Mouse (Mus musculus) lung, postnatal 0 days (tissue): ENCODE measurements around the gene Large1. TPM values are rescaled to one million over a fixed set of nuclear protein-coding genes. Genes with fewer than 3 reads are reported as not detected.
"Not testable (repeated sequence)": the region's sequence is repeated elsewhere in the genome, so short reads cannot be mapped to it uniquely, and the experiment has no call there.

Experiments used
- ATAC-seq: fragments of 200-750 bp; cut with Nextera tagmentation; 2 replicates; pipeline ENCODE4 v1.8.0; 2017; ENCODE audit warnings: moderate library complexity
- DNase-seq: peaks from one replicate; pipeline ENCODE4 v3.0.0-alpha.2; 2016; ENCODE audit warnings: low spot score
- H3K27ac ChIP-seq: fragments of 300-500 bp; sonication (generic); 2 replicates; pipeline ENCODE4 v1.5.1; 2014; ENCODE audit warnings: antibody characterized with exemption, mild to moderate bottlenecking, low read length, mixed read lengths
- H3K27me3 ChIP-seq: fragments of 300-500 bp; sonication (generic); replicated peaks from 2 replicates; pipeline ENCODE4 v1.6.1; 2014; ENCODE audit warnings: low read length, mixed read lengths; ENCODE audit not compliant: insufficient read depth
- H3K36me3 ChIP-seq: fragments of 300-500 bp; sonication (generic); 2 replicates; pipeline ENCODE4 v1.6.1; 2014; ENCODE audit warnings: low read length, mixed read lengths; ENCODE audit not compliant: insufficient read depth
- H3K4me1 ChIP-seq: fragments of 300-500 bp; sonication (generic); 2 replicates; pipeline ENCODE4 v1.6.1; 2014; ENCODE audit warnings: antibody characterized with exemption, low read depth, low read length, mixed read lengths; ENCODE audit not compliant: insufficient read depth
- H3K4me2 ChIP-seq: fragments of 300-500 bp; sonication (generic); replicated peaks from 2 replicates; pipeline ENCODE4 v1.6.1; 2014; ENCODE audit warnings: low read depth, mild to moderate bottlenecking, low read length, moderate library complexity, mixed read lengths
- H3K4me3 ChIP-seq: fragments of 300-500 bp; sonication (generic); 2 replicates; pipeline ENCODE4 v1.5.1; 2014; ENCODE audit warnings: low read depth, low read length
- H3K9ac ChIP-seq: fragments of 300-500 bp; sonication (generic); replicated peaks from 2 replicates; pipeline ENCODE4 v1.6.1; 2014; ENCODE audit warnings: low read depth, mild to moderate bottlenecking
- H3K9me3 ChIP-seq: fragments of 300-500 bp; sonication (generic); 2 replicates; pipeline ENCODE4 v1.6.1; 2016; ENCODE audit warnings: low read length, mixed read lengths
- CTCF ChIP-seq: IDR thresholded peaks from 2 replicates; pipeline ENCODE4 v1.5.1; 2016; ENCODE audit warnings: antibody characterized with exemption, mild to moderate bottlenecking
- EP300 ChIP-seq: IDR thresholded peaks from 2 replicates; pipeline ENCODE4 v1.6.1; 2016; ENCODE audit warnings: antibody characterized with exemption, mild to moderate bottlenecking, control low read depth
- WGBS: fragments of 180-500 bp; shearing (Covaris S2); extraction: QIAGEN DNeasy Blood & Tissue Kit; methylation state at CpG from one replicate; pipeline ENCODE4 v1.1.7; 2014; 5-methylcytosine and 5-hydroxymethylcytosine counted together
- polyA plus RNA-seq: library from polyadenylated mRNA; unstranded; fragments of >200 nt; fragmentation: Nextera tagmentation; extraction: Ambion mirVana; gene quantifications from 2 replicates; pipeline ENCODE4 v1.2.1, GENCODE M21; 2015

The Large1 gene
- polyA plus RNA-seq, 1 experiment from 2014 or later = 5.2 TPM

DNA sequence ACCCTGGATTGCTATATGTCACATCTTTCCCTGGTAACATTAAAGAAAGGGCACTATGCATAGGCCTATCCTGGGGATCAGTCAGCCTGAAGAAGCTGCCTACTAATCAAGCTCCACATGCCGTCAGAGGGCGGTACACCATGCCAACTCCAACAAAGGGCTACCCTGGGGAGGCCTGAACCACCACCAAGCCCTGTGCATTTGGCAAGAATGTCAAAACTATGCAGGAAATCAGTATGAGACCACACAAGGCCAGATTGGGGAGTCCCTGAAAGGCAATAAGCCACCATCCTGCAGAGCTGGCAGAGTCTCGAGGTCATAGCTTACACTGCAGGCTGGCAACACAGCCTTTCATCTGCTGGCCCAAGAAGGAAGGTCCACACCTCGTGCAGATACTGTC lies 28.7 kb downstream of the Large1 start:
- no peaks in the 10 kb centered on the region for H3K36me3 ChIP-seq
- H3K4me1 ChIP-seq = no peaks in the 10 kb centered on the region
- DNase-seq (no peak), ATAC-seq (no peak)
- no peak overlapping the region for H3K4me2 ChIP-seq
- H3K27me3 ChIP-seq = no peaks in the 10 kb centered on the region
- no peaks in the 10 kb centered on the region for H3K9me3 ChIP-seq
- H3K27ac ChIP-seq = no peak overlapping the region
- no peak overlapping the region for H3K4me3 ChIP-seq
- 80% methylated on average over 4 of the region's 4 CpGs for WGBS
- TF ChIP-seq EP300 = no peak
- no peak for TF ChIP-seq CTCF
- H3K9ac ChIP-seq = no peak overlapping the region

DNA sequence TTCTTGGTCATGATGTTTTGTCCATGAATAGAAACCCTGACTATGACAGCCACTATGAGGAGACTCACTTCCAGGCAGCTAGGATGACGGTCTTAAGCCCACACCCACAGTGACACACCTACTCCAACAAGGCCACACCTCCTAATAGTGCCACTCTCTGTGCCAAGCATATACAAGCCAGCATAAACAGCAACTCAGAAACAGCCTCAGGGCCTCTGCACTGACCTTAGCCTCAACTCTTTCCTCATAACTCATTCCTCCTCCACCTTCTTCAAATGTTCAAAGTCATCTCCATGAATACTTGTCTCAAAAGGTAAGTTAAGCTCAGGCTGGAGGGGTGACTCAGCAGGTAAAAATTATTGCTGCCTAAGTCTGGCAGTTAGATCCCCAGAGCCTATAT lies 29.7 kb downstream of the Large1 start:
- TF ChIP-seq EP300 = no peak
- TF ChIP-seq CTCF = no peak
- H3K9ac ChIP-seq = no peak overlapping the region
- H3K36me3 ChIP-seq = no peaks in the 10 kb centered on the region
- no peaks in the 10 kb centered on the region for H3K9me3 ChIP-seq
- no peak overlapping the region for H3K27ac ChIP-seq
- DNase-seq (no peak), ATAC-seq (no peak)
- 67% methylated on average over 1 of the region's 1 CpGs for WGBS
- H3K4me1 ChIP-seq = no peaks in the 10 kb centered on the region
- H3K4me2 ChIP-seq = no peak overlapping the region
- H3K27me3 ChIP-seq = no peaks in the 10 kb centered on the region
- no peak overlapping the region for H3K4me3 ChIP-seq

DNA sequence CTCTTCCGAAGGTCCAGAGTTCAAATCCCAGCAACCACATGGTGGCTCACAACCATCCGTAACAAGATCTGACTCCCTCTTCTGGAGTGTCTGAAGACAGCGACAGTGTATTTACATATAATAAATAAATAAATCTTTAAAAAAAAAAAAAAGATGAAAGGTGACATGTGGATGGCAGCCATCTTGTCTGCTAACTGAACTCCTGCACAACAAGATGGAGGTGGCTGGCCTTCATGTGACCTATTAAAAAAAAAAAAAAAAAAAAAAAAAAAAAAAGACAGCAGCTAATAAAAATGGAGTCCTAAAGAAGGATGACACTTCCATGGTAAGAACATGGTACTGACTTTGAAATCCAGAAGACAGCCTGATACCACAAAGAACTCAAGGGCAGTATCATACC lies 33.8 kb downstream of the Large1 start:
- WGBS = 80% methylated on average over 1 of the region's 3 CpGs
- peak; percentile 78 for ATAC-seq
- not testable (repeated sequence) for H3K27ac ChIP-seq

DNA sequence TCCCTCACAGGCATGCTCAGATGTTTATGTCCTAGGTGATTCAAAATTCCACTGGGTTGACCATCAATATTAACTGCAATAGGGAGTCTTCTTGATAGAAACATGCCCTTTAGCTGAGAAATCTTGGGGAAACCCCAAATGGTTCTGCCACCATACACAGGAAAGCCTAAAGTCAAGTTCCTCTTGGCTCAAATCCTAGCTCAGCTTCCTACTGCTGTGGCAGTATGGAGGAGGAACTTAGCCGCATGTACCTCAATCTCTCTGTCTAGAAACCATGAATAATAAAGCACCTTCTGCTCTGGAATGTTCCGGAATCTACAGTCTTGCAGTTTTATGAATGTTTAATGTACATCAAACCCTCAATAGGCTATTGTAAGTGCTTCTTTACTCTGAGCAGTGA lies 39.4 kb downstream of the Large1 start:
- H3K4me1 ChIP-seq = peaks cover 8% of the 10 kb centered on the region; the same call in 1 of the 2 replicates
- H3K4me3 ChIP-seq = no peak overlapping the region
- no peak overlapping the region for H3K9ac ChIP-seq
- no peak for TF ChIP-seq CTCF
- TF ChIP-seq EP300 = no peak
- WGBS = 55% methylated on average over 2 of the region's 2 CpGs
- no peak overlapping the region for H3K27ac ChIP-seq
- no peak overlapping the region for H3K4me2 ChIP-seq
- DNase-seq = no peak
- ATAC-seq = no peak
- no peaks in the 10 kb centered on the region for H3K9me3 ChIP-seq
- no peaks in the 10 kb centered on the region for H3K36me3 ChIP-seq
- H3K27me3 ChIP-seq = no peaks in the 10 kb centered on the region

More for the DNA sequence above, 33.8 kb downstream of the Large1 start:
- not testable (repeated sequence) for H3K9ac ChIP-seq, H3K27me3 ChIP-seq, H3K36me3 ChIP-seq, H3K4me3 ChIP-seq, DNase-seq, H3K4me2 ChIP-seq, H3K4me1 ChIP-seq, H3K9me3 ChIP-seq

DNA sequence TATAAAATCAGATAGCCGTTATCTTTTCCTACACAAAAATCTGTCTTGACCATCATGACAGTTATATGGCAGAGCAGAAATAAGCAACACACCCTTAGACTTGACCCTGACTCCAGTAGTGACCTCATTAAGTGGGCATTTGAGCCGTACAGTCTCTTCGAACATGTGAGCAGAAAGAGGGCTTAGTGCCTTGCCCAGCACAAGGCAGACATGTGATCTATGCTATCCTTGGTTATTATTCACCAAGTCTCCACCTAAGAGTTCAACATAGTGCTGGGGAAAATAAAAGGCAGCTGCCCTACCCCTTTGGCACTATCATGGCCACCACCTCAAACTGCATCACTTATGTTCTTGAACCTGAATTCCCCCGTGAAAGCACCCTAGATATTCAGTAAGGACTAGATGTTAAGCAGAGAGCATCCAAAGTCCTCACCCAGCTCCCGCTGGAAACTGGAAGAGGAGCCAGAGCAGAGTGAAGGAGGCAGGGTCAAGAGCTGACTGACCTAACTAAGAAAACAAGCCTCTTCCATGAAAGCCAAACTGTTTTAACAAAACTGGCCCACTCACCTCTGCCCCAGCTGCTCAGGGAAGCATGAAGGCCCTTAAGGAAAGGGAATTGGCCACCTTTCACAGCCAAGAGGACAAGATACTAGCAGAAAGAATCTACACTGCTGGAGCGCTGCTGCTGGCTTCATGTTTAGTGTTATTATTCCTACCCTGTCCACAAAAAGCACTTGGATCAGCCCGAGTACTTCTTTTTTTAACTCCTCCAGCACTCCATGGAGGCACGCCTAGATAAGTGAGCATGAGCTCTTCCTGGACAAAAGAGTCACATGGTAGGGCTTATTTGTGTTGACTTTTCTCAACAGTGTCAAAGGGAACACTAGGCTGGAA lies 40.4 kb downstream of the Large1 start:
- Histone ChIP-seq H3K9me3 (no peaks in the 10 kb centered on the region), H3K9ac (no peak overlapping the region), H3K27me3 (no peaks in the 10 kb centered on the region), H3K4me2 (no peak overlapping the region), H3K4me3 (no peak overlapping the region), H3K27ac (no peak overlapping the region), H3K4me1 (peaks cover 8% of the 10 kb centered on the region; the same call in 1 of the 2 replicates), H3K36me3 (no peaks in the 10 kb centered on the region)
- 48% methylated on average over 8 of the region's 8 CpGs for WGBS
- no peak for TF ChIP-seq CTCF
- TF ChIP-seq EP300 = no peak
- ATAC-seq (peak; percentile 17; the same call in 1 of the 2 replicates), DNase-seq (no peak)

DNA sequence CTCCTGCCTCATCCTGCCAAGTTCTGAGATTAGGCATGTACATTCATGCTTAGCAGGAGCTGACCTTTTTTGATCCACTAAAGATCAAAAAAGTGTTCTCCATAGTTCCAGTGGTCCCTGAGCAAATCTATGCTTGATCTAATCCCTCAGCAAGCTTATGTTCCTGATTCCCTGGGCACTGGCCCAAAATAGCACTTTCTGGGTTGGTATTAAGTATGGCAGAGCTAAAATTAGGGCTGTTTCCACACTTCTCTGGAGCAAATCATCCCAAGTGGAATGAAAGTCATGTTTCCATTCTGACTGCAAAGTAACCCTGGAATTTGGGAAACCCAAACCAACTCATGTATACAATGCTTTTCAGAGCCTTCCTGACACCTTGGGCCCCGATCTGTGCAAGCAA lies 42.9 kb downstream of the Large1 start:
- H3K4me3 ChIP-seq = no peak overlapping the region
- no peak overlapping the region for H3K27ac ChIP-seq
- ATAC-seq (no peak), DNase-seq (no peak)
- H3K9me3 ChIP-seq = no peaks in the 10 kb centered on the region
- TF ChIP-seq EP300 = no peak
- no peak for TF ChIP-seq CTCF
- H3K36me3 ChIP-seq = no peaks in the 10 kb centered on the region
- no peak overlapping the region for H3K9ac ChIP-seq
- no peak overlapping the region for H3K4me2 ChIP-seq
- 79% methylated on average over 1 of the region's 1 CpGs for WGBS
- H3K4me1 ChIP-seq = peaks cover 8% of the 10 kb centered on the region; the same call in 1 of the 2 replicates
- no peaks in the 10 kb centered on the region for H3K27me3 ChIP-seq
